In genomic region chr13:43688065-43688464, GRCm38 (mm10) we compare ENCODE assay signal across 25 mouse cellular contexts.
"Had no signal": no experiment of that assay in that cellular context is flagged by ENCODE, and none has a peak within 500 bp of the region (broad histone marks: within the 10 kb centered on the region; RNA-seq: fewer than 3 reads in every experiment).

No protein-coding gene starts in this region.

- H3K4me3 ChIP-seq: heart, embryonic 13.5 days; heart, embryonic 15.5 days; hindbrain, embryonic 12.5 days; kidney, embryonic 15.5 days; limb, embryonic 13.5 days; limb, embryonic 15.5 days; liver, embryonic 12.5 days had no signal

- H3K9ac ChIP-seq: forebrain, postnatal 0 days; heart, embryonic 13.5 days; heart, embryonic 15.5 days; hindbrain, embryonic 12.5 days; kidney, embryonic 15.5 days; limb, embryonic 13.5 days; limb, embryonic 15.5 days; liver, embryonic 12.5 days had no signal

- ATAC-seq: forebrain, postnatal 0 days; hindbrain, postnatal 0 days; intestine, embryonic 16.5 days; liver, embryonic 12.5 days had no signal

- H3K36me3 ChIP-seq: heart, embryonic 13.5 days; heart, embryonic 15.5 days; hindbrain, embryonic 12.5 days; kidney, embryonic 15.5 days; limb, embryonic 13.5 days; limb, embryonic 15.5 days; liver, embryonic 12.5 days had no signal

- H3K27ac ChIP-seq: heart, embryonic 13.5 days; heart, embryonic 15.5 days; hindbrain, embryonic 12.5 days; hindbrain, postnatal 0 days; kidney, embryonic 15.5 days; kidney, postnatal 0 days; limb, embryonic 13.5 days; limb, embryonic 15.5 days; liver, embryonic 12.5 days had no signal

- DNase-seq: forebrain, postnatal 0 days; gastrocnemius, postnatal 14 days; gastrocnemius, postnatal 36 days; heart, adult 18-20 months; heart, postnatal 14 days; heart, postnatal 36 days; kidney, adult 11 months; kidney, adult 2 months; kidney, adult 9 months; kidney, postnatal 14 days; kidney, postnatal 36 days; layer of hippocampus, adult 9-11 months; layer of hippocampus, postnatal 36 days; left cerebral cortex, postnatal 4 days had no signal

- H3K4me1 ChIP-seq: liver, embryonic 12.5 days had no signal

- H3K27me3 ChIP-seq: heart, embryonic 13.5 days; heart, embryonic 15.5 days; hindbrain, embryonic 12.5 days; kidney, embryonic 15.5 days; limb, embryonic 15.5 days had no signal

- H3K4me2 ChIP-seq: heart, embryonic 11.5 days; heart, embryonic 13.5 days; heart, embryonic 15.5 days; hindbrain, embryonic 12.5 days; kidney, embryonic 15.5 days; limb, embryonic 13.5 days; limb, embryonic 15.5 days; liver, embryonic 12.5 days had no signal

- H3K9me3 ChIP-seq: heart, embryonic 13.5 days; heart, embryonic 15.5 days; hindbrain, embryonic 12.5 days; kidney, embryonic 15.5 days; limb, embryonic 13.5 days; limb, embryonic 15.5 days; liver, embryonic 12.5 days had no signal
